Mouse (Mus musculus) adrenal gland, postnatal 10 days (tissue): ENCODE results near the gene Krtcap2. TPM values are rescaled to one million over a fixed set of nuclear protein-coding genes. Genes with fewer than 3 reads are reported as not detected.

Experiments
- DNase-seq: peaks from one replicate; pipeline ENCODE4 v3.0.0; 2021; ENCODE audit warnings: mixed read lengths
- total RNA-seq, 2 experiments: library from RNA; stranded (reverse); gene quantifications; 2 replicates each; pipeline ENCODE4 v1.2.3; 2021

Krtcap2 gene
- total RNA-seq, 2 experiments from 2014 or later: 109 to 116 TPM

- DNase-seq: peak; percentile 92
Observed at GRCm38 (mm10) chr3:89246261-89247100, 715 bp downstream of the Krtcap2 start, which contains the start of gene Trim46. Gene Trim46 (minus strand): TSS chr3:89246309.

GRCm38 (mm10) chr3:89247466-89247865, 1.7 kb downstream of the Krtcap2 start:
- DNase-seq: no peak

GRCm38 (mm10) chr3:89250435-89251040, 4.8 kb downstream of the Krtcap2 start:
- DNase-seq: peak; percentile 74

- DNase-seq: peak; percentile 57
Observed at GRCm38 (mm10) chr3:89251365-89251895, 5.7 kb downstream of the Krtcap2 start.

GRCm38 (mm10) chr3:89254994-89255393, 9.2 kb downstream of the Krtcap2 start:
- DNase-seq: no peak

GRCm38 (mm10) chr3:89256177-89256576, 10.4 kb downstream of the Krtcap2 start:
- no peak for DNase-seq

GRCm38 (mm10) chr3:89259076-89259475, 13.3 kb downstream of the Krtcap2 start, which contains the start of gene Dpm3:
Gene Dpm3 (plus strand): TSS chr3:89259358.
- DNase-seq: no peak

GRCm38 (mm10) chr3:89260211-89260610, 14.4 kb downstream of the Krtcap2 start:
- DNase-seq: no peak

- no peak for DNase-seq
Observed at GRCm38 (mm10) chr3:89262417-89262816, 16.7 kb downstream of the Krtcap2 start.

- peak; percentile 84 for DNase-seq
Observed at GRCm38 (mm10) chr3:89266439-89266893, 20.7 kb downstream of the Krtcap2 start.

- DNase-seq: no peak
Observed at GRCm38 (mm10) chr3:89268916-89269315, 23.1 kb downstream of the Krtcap2 start.

GRCm38 (mm10) chr3:89270051-89270755, 24.4 kb downstream of the Krtcap2 start, which contains the start of gene Slc50a1:
Gene Slc50a1 (minus strand): TSS chr3:89270570.
- peak; percentile 94 for DNase-seq

- DNase-seq: peak; percentile 67
Observed at GRCm38 (mm10) chr3:89270891-89271290, 25.1 kb downstream of the Krtcap2 start.

GRCm38 (mm10) chr3:89271760-89272159, 26.0 kb downstream of the Krtcap2 start:
- no peak for DNase-seq

GRCm38 (mm10) chr3:89276061-89276460, 30.3 kb downstream of the Krtcap2 start:
- no peak for DNase-seq

- no peak for DNase-seq
Observed at GRCm38 (mm10) chr3:89277281-89278021, 31.7 kb downstream of the Krtcap2 start.

GRCm38 (mm10) chr3:89278107-89278506, 32.3 kb downstream of the Krtcap2 start:
- DNase-seq: peak; percentile 56

GRCm38 (mm10) chr3:89278643-89279042, 32.9 kb downstream of the Krtcap2 start:
- DNase-seq: no peak

GRCm38 (mm10) chr3:89279153-89279890, 33.6 kb downstream of the Krtcap2 start:
- DNase-seq: peak; percentile 92

- no peak for DNase-seq
Observed at GRCm38 (mm10) chr3:89280050-89280605, 34.4 kb downstream of the Krtcap2 start.
